Mouse (Mus musculus) neural tube, embryonic 12.5 days (tissue): ENCODE data around the gene Slc39a5. TPM values are rescaled to one million over a fixed set of nuclear protein-coding genes. Genes with fewer than 3 reads are reported as not detected.

Source experiments
- ATAC-seq: fragments of 200-750 bp; cut with Nextera tagmentation; 2 replicates; pipeline ENCODE4 v1.8.0; 2017; ENCODE audit warnings: low read depth, mild to moderate bottlenecking, moderate TSS enrichment, moderate library complexity; ENCODE audit not compliant: low FRiP score
- H3K27ac ChIP-seq: fragments of 300-500 bp; sonication (generic); 2 replicates; pipeline ENCODE4 v1.5.1; 2016
- H3K27me3 ChIP-seq: fragments of 300-500 bp; sonication (generic); replicated peaks from 2 replicates; pipeline ENCODE4 v1.6.1; 2016; ENCODE audit warnings: mild to moderate bottlenecking
- H3K36me3 ChIP-seq: fragments of 300-500 bp; sonication (generic); 2 replicates; pipeline ENCODE4 v1.6.1; 2016; ENCODE audit warnings: mild to moderate bottlenecking
- H3K4me1 ChIP-seq: fragments of 300-500 bp; sonication (generic); 2 replicates; pipeline ENCODE4 v1.6.1; 2016
- H3K4me2 ChIP-seq: fragments of 300-500 bp; sonication (generic); replicated peaks from 2 replicates; pipeline ENCODE4 v1.6.1; 2016; ENCODE audit warnings: mild to moderate bottlenecking
- H3K4me3 ChIP-seq: fragments of 300-500 bp; sonication (generic); 2 replicates; pipeline ENCODE4 v1.5.1; 2016
- H3K9ac ChIP-seq: fragments of 300-500 bp; sonication (generic); 2 replicates; pipeline ENCODE4 v1.6.1; 2016; ENCODE audit warnings: mild to moderate bottlenecking
- H3K9me3 ChIP-seq: fragments of 300-500 bp; sonication (generic); 2 replicates; pipeline ENCODE4 v1.6.1; 2016; ENCODE audit warnings: mild to moderate bottlenecking
- WGBS: fragments of 180-500 bp; shearing (Covaris S2); methylation state at CpG from one replicate; pipeline ENCODE4 v1.1.7; 2016; 5-methylcytosine and 5-hydroxymethylcytosine counted together
- polyA plus RNA-seq: library from polyadenylated mRNA; unstranded; fragments of >200 nt; fragmentation: Nextera tagmentation; extraction: Ambion mirVana; gene quantifications from 2 replicates; pipeline ENCODE4 v1.2.1, GENCODE M21; 2016

The Slc39a5 gene
- polyA plus RNA-seq, 1 experiment from 2014 or later = not detected

GRCm38 (mm10) chr10:128370021-128370420, 31.0 kb downstream of the Slc39a5 start:
- Histone ChIP-seq H3K36me3 (peaks cover 6% of the 10 kb centered on the region; the same call in 1 of the 2 replicates), H3K27me3 (no peaks in the 10 kb centered on the region), H3K9ac (no peak overlapping the region), H3K4me3 (no peak overlapping the region), H3K4me1 (peaks cover 11% of the 10 kb centered on the region), H3K27ac (no peak overlapping the region), H3K9me3 (no peaks in the 10 kb centered on the region), H3K4me2 (no peak overlapping the region)
- 63% methylated on average over 6 of the region's 6 CpGs for WGBS
- ATAC-seq = no peak

- H3K27me3 ChIP-seq = no peaks in the 10 kb centered on the region
- H3K27ac ChIP-seq = peak overlapping the region; percentile 89; the same call in 1 of the 2 replicates
- no peaks in the 10 kb centered on the region for H3K9me3 ChIP-seq
- H3K4me1 ChIP-seq = peaks cover 11% of the 10 kb centered on the region
- 84% methylated on average over 6 of the region's 6 CpGs for WGBS
- no peak for ATAC-seq
- H3K4me2 ChIP-seq = peak overlapping the region; percentile 92
- peak overlapping the region; percentile 75; the same call in 1 of the 2 replicates for H3K9ac ChIP-seq
- H3K36me3 ChIP-seq = peaks cover 9% of the 10 kb centered on the region; the same call in 1 of the 2 replicates
- peak overlapping the region; percentile 65; the same call in 1 of the 2 replicates for H3K4me3 ChIP-seq
Observed at GRCm38 (mm10) chr10:128369599-128369998, 31.4 kb downstream of the Slc39a5 start.

GRCm38 (mm10) chr10:128369218-128369543, 31.8 kb downstream of the Slc39a5 start:
- ATAC-seq = no peak
- Histone ChIP-seq H3K36me3 (peaks cover 12% of the 10 kb centered on the region), H3K27me3 (no peaks in the 10 kb centered on the region), H3K9ac (peak overlapping the region; percentile 75), H3K27ac (peak overlapping the region; percentile 89), H3K9me3 (no peaks in the 10 kb centered on the region), H3K4me2 (peak overlapping the region; percentile 92), H3K4me1 (peaks cover 11% of the 10 kb centered on the region), H3K4me3 (peak overlapping the region; percentile 65)
- 7% methylated on average over 9 of the region's 9 CpGs for WGBS

- Histone ChIP-seq H3K4me2 (peak within 1 kb of the TSS; percentile 92), H3K27me3 (no peaks in the 10 kb centered on the region), H3K9me3 (no peaks in the 10 kb centered on the region), H3K4me1 (peaks cover 11% of the 10 kb centered on the region), H3K36me3 (peaks cover 14% of the 10 kb centered on the region), H3K27ac (peak within 1 kb of the TSS; percentile 89), H3K9ac (peak within 1 kb of the TSS; percentile 75), H3K4me3 (peak within 1 kb of the TSS; percentile 65)
- under 1% methylated on average over 87 of the region's 87 CpGs for WGBS
- ATAC-seq = peak; percentile 96
Observed at GRCm38 (mm10) chr10:128368402-128369217, 32.4 kb downstream of the Slc39a5 start, which contains the start of gene Coq10a. Coq10a (minus strand) TSS chr10:128368997.

GRCm38 (mm10) chr10:128367899-128368401, 33.1 kb downstream of the Slc39a5 start:
- no peaks in the 10 kb centered on the region for H3K27me3 ChIP-seq
- H3K4me2 ChIP-seq = peak overlapping the region; percentile 92
- H3K27ac ChIP-seq = peak overlapping the region; percentile 89; the same call in 1 of the 2 replicates
- WGBS = 17% methylated on average over 19 of the region's 19 CpGs
- ATAC-seq = peak; percentile 0; the same call in 1 of the 2 replicates
- H3K9me3 ChIP-seq = no peaks in the 10 kb centered on the region
- H3K36me3 ChIP-seq = peaks cover 21% of the 10 kb centered on the region
- H3K4me1 ChIP-seq = peaks cover 11% of the 10 kb centered on the region
- peak overlapping the region; percentile 65 for H3K4me3 ChIP-seq
- peak overlapping the region; percentile 75 for H3K9ac ChIP-seq

- Histone ChIP-seq H3K27ac (no peak overlapping the region), H3K9me3 (no peaks in the 10 kb centered on the region), H3K4me1 (peaks cover 4% of the 10 kb centered on the region), H3K9ac (no peak overlapping the region), H3K36me3 (peaks cover 74% of the 10 kb centered on the region), H3K27me3 (no peaks in the 10 kb centered on the region), H3K4me3 (no peak overlapping the region), H3K4me2 (no peak overlapping the region)
- WGBS = 53% methylated on average over 3 of the region's 3 CpGs
- no peak for ATAC-seq
Observed at GRCm38 (mm10) chr10:128362568-128362967, 38.5 kb downstream of the Slc39a5 start.

GRCm38 (mm10) chr10:128361836-128362235, 39.2 kb downstream of the Slc39a5 start:
- no peaks in the 10 kb centered on the region for H3K9me3 ChIP-seq
- no peak overlapping the region for H3K4me2 ChIP-seq
- no peak for ATAC-seq
- H3K4me1 ChIP-seq = 0 out of 2 replicates have a peak, but pooled peaks cover 1% of the 10 kb centered on the region
- H3K27ac ChIP-seq = no peak overlapping the region
- H3K36me3 ChIP-seq = peaks cover 74% of the 10 kb centered on the region
- no peak overlapping the region for H3K9ac ChIP-seq
- H3K4me3 ChIP-seq = no peak overlapping the region
- no peaks in the 10 kb centered on the region for H3K27me3 ChIP-seq
- WGBS = 93% methylated on average over 6 of the region's 6 CpGs

- H3K27me3 ChIP-seq = no peaks in the 10 kb centered on the region
- no peak for ATAC-seq
- no peaks in the 10 kb centered on the region for H3K4me1 ChIP-seq
- H3K4me2 ChIP-seq = no peak overlapping the region
- no peak overlapping the region for H3K4me3 ChIP-seq
- no peaks in the 10 kb centered on the region for H3K9me3 ChIP-seq
- 97% methylated on average over 6 of the region's 6 CpGs for WGBS
- peaks cover 77% of the 10 kb centered on the region for H3K36me3 ChIP-seq
- H3K27ac ChIP-seq = no peak overlapping the region
- no peak overlapping the region for H3K9ac ChIP-seq
Observed at GRCm38 (mm10) chr10:128359226-128359625, 41.8 kb downstream of the Slc39a5 start.

GRCm38 (mm10) chr10:128358796-128359195, 42.2 kb downstream of the Slc39a5 start:
- no peak for ATAC-seq
- Histone ChIP-seq H3K4me1 (no peaks in the 10 kb centered on the region), H3K4me3 (no peak overlapping the region), H3K9ac (no peak overlapping the region), H3K27ac (no peak overlapping the region), H3K4me2 (no peak overlapping the region), H3K36me3 (peaks cover 80% of the 10 kb centered on the region), H3K9me3 (no peaks in the 10 kb centered on the region), H3K27me3 (no peaks in the 10 kb centered on the region)
- WGBS = 51% methylated on average over 2 of the region's 2 CpGs

GRCm38 (mm10) chr10:128347541-128347940, 53.5 kb downstream of the Slc39a5 start:
- H3K4me3 ChIP-seq = no peak overlapping the region
- H3K9me3 ChIP-seq = no peaks in the 10 kb centered on the region
- ATAC-seq = no peak
- WGBS = 91% methylated on average over 8 of the region's 8 CpGs
- no peak overlapping the region for H3K9ac ChIP-seq
- H3K4me2 ChIP-seq = no peak overlapping the region
- H3K36me3 ChIP-seq = peaks cover 35% of the 10 kb centered on the region
- no peak overlapping the region for H3K27ac ChIP-seq
- H3K4me1 ChIP-seq = 0 out of 2 replicates have a peak, but pooled peaks cover 4% of the 10 kb centered on the region
- H3K27me3 ChIP-seq = no peaks in the 10 kb centered on the region
